Mouse (Mus musculus) cerebellum, postnatal 14 days (tissue): ENCODE data around the gene Zic4.

Experiments used
- DNase-seq, 2 experiments: peaks; one replicate each; pipeline ENCODE4 v3.0.0; 2021; ENCODE audit warnings: mixed read lengths in 2 of 2

Gene Zic4

DNA sequence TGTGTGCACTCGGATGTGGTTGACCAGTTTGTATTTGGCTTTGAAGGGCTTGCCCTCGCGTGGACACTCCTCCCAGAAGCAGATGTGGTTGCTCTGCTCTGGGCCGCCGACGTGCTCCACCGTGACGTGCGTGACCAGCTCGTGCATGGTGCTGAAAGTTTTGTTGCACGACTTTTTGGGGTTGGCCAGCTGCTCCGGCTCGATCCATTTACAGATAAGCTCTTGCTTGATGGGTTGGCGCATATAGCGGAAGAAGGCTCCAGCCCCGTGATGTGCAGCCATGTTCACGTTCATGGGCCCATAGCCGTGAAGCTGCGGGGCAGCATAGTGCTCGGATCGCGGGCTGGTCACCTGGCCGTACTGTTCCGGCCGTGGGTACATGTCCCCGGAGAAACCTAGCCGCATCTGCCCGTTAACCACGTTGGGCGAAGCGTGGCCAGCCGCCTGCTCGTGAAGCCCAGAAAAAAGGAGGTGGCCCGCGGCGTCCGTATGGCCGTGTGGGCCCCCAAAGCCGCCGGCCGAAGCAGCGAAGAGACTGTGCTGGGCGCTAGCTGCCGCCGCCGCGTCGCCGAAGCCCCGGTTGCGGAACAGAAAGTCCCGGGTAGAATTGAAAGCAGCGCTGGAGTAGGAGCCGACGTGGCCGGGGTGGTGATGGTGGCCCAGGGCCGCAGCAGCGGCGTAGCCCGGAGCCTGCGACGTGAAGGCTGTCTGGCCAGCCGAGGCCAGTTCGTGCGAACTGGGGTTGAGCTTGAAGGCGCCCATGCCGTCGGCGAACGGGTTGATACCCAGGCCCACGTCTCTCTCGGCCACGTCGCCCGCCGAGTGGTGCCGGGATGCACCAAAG is 2.1 kb downstream of the Zic4 start:
- peak; percentile 75 to 80 for DNase-seq

DNA sequence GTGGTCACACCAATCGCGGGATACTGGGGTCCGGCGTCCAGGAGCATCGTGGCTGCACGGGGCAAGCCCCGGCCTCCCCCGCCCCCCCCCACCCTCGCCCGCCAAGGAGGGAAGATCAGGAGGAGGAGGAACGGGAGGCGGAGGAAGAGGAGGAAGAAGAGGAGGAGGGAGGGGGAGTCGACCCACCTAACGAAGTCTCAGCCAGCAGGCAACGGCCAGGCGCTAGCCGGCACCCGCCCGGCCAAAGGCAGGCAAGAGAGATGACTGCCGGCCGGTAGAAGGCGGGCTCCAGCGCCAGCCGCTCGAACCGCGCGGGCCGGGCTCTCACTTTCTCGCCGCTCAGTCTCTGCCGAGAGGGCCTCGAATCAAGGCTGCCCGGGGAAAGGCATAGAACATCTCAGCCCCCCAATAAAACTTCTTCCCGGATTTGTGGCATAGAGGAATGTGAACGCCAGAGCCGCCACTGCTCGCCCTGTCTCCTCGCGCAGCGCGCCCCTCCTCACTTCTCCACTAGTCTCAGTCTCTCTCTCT is 2.8 kb downstream of the Zic4 start:
- peak; percentile 75 to 78 for DNase-seq

DNA sequence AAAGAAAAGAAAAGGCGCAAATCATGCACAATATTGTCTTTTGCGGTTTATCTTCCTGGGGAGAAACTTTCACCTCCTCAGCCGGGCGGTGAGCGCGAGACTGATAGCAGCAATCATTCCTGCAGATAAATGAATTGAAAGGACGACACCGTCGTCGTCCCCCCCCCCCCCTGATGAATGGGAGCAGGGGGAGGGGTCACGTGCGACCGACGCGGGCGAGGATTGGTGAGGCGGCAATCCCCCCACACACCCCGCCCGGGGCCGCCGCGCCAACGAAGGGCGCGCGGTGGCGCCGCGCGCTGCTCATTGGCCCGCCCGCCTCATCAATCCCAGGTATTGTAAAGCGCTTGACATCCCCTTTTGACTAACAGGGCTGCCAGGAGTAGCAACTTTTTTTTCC is 3.5 kb downstream of the Zic4 start, which contains the start of gene Zic1:
Zic1 (minus strand) TSS at position 147 of the 400 bp plus-strand sequence.
- DNase-seq: peak; percentile 94 to 95

DNA sequence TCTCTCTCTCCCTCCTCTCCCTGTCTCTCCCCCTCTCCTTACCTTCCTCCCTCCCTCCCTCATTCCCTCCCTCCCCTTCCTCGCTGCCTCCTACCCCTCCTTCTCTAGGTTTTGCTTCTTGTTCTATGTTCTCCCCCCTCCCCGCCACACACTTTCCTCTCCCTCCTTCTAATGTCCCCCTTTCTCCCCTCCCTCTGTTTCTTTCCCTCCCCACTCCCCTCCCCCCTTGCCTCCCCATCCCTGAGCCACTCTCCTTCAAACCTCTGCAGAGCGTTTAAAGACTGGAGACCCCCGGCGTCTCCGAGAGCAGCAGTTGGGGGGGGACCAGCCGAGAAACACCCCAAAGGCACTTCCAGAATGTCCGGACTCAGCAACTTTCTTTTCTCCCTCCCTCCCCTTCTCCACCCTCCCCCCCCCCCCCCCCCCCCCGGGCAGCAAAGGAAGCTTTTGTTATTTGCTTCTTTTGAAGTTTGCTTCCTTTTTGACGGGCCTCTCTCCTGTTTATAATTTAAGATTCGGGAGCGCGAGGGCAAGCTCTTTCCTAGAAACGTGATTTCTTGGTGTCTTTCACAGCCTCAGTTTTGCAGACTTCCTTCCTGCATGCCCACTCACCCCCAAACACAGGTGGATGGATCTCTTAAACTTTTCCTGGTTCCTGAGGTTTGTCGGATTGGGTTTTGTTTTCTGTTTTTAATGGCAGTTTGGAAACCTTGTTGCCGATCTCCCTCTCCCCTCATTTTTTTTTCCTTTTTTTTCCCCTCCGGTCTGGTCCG is 4.2 kb downstream of the Zic4 start:
- peak; percentile 69 to 75 for DNase-seq

DNA sequence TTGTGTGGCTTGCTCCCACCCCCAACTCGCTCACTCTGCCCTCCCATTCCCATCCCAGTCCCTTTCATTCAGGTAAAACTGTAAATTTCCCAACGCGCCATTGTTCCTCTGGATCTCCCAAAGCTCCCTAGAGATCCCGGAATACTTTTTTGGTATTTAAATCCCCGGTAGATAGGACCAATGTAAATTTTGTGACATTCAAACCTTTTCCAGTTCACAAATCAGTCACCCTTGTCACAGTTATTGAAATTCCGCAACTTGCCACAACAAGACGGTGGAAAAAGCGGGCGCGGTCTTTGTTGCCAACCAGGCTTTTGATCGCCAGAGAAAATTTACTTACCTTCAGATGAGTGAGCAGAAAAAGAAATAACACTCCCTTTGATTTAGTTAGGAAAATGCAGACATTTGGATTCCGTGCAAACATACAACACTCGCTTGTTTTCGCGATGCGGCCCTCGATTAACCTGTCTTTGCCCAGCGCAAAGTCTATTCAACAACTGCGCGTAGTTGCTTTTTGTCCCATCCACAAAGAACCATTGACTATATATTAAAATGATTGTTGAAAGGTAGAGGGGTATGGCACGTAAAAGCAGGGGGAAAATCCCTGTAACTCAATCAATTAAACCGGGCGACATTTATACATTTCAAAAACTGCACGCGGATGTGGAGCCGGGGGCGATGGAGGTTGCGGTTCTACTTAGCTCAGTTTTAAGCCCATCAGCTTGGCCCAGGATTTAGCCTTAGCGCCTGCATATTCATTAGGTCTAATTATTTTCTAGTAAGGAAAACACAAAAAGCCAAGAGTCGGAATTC is 5.0 kb downstream of the Zic4 start:
- peak; percentile 59 to 66 for DNase-seq

DNA sequence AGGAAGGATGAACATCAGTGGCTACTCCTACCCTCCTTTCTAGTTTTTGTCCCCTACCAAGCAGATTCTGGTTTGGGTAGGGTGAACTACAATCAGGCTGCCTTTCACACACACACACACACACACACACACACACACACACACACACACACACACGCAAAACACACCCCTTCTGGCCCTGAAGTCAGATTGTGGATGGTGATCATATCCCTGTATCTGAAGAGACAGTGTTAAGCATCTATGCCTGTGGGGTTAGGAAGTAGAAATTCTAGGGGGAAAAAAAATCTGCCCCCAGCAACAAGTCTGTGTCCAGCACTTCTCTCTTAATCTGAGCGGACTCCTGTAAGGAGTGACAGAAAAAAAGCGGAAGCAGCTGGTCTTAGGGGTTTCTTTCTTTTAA is 5.9 kb downstream of the Zic4 start:
- DNase-seq: peak; percentile 76 to 77

DNA sequence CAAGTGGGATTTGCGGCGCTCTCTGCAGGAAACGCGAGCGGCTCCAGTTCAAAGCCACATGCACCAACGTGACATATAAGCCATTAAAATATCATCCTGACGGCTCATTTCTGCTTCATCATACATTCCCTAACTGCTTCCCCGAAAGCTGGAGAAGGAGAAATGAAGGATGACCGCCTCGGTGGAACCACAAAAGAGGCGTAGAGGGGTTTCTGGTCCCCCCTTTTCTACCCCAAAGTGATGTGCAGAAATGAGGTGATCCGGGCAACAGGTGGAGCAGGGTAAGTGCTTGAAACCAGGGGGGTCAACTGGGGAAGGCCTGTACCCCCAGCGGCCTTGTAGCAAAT is 6.7 kb downstream of the Zic4 start:
- DNase-seq: no peak

DNA sequence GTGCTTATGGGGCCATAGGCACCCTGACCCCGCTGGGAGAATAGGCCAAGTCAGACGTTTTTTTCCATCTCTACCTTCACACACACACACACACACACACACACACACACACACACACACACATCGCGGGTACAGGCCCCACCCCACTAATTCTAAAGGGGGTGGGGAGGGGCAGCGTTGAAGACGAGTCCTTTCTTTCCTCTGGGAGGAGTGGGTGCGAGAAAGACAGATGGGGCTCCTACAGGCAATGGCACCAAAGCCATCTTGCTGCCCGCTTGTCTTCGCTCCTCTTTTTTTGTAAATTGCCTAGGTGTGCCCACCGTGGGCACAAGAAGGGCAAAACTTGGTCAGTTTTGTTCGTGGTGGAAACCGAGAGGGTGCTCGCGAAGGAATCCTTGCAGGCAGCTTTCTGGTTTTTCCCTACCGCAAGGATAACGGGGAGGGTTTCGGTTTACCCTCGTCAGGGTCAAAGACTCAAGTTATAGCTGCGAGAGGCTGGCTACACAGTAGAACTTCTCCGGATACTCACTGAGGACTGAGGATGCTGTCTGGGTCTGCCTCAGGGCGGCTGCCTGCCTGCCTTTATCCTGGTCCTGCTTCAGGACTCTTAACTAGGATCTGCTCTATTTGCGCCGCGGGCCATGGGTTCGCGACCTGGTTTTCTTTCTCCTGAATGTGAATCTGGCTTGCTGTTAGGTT is 7.2 kb downstream of the Zic4 start:
- DNase-seq: peak; percentile 73 to 75

DNA sequence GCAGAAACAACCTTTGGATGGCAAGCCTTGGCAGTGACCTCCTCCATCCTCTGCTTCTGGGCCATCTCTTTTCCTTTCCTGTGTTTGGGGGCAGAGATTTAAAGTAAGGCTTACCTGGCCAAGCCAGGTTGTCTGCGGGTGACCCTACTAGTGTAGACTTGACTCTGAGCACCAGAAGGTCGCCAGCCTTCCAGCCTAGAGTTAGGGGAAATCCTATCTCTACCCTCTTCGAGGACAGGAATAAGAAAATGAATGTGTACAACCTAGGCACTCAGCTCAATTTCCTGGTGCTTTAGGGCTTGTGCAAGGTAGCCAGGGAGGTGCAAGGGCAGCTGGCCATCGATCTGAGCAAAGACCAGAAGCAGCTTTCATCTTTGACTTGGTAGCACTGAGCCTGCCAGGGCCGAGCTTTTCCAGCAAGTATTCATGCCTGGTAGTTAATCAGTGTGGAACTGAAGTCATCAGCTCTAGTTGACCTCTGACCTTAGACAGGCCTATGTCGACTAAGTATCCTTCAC is 8.0 kb downstream of the Zic4 start:
- DNase-seq: peak; percentile 62 to 73

DNA sequence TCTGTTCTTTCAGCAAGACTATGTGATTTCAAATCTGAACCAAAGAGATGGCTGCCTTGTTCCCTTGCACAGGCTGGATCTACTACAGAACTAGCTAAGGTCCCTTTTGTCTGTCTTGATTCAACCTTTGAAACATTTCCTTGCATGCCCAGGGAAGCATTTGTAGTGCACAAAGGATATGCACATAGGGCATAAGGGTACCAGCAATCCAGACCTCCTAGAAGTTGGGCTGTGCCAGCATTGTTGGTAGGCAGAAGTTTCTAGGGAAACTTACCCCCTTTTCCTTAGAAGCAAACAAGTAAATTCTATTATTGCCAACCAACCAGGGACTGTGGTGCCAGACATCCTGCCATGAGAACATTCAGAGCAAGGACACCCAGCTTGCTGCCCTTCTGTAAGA is 8.8 kb downstream of the Zic4 start:
- peak; percentile 36 to 62 for DNase-seq

DNA sequence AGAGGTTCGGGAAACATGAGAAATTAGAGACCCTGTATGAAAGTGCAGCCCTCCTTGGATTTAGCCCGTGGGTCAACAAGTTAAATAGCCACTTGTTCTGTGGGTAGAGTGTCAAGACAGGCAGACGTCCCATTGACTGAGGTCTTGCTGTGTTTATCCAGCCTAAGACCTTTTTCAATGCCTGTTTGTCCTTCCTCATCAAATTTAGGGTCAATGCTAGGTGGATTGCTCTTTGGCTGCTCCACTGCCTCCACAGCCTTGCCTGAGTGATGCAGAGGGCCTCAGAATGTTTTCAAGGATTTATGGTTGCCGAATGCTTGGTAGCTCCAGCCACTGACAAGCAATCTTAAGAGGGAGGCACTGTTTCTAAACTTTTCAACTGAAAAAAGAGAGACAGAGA is 9.4 kb downstream of the Zic4 start:
- peak; percentile 15 to 54 for DNase-seq

DNA sequence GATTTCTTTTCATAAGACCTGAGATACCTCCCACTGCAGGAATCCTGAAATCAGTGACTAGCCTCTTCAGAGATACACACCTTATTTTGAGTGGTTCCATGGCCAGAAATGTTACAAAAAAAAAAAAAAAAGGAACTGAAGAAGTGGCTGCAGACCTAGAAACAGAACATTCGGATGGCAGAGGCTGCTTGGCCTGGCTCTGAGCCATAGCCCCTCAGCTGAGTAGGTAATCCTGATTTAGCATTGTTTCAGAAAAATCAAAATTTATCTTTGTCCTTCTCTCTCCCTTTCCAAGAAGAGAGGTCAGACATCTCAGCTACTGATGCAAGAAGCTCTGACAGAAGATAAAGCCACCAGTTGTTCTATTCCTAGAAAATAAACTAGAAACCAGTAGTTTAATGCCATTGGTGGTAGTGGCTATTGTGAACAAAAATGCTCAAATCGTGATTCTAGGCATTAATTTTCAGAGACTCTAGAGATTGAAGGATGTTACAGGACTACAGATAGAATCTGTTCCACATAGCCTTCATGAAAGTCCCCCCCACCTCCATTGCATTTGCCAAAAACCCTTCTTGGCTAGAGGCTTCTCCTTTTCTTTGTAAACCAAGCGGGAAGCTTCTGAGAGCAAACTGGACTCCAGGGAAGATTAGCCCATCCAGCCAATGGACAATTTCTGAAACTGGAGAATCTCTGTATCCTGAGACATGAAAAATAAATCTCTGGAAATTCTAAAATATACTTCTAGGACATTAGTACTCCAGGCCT is 11.8 kb downstream of the Zic4 start:
- DNase-seq: peak; percentile 73 to 74

DNA sequence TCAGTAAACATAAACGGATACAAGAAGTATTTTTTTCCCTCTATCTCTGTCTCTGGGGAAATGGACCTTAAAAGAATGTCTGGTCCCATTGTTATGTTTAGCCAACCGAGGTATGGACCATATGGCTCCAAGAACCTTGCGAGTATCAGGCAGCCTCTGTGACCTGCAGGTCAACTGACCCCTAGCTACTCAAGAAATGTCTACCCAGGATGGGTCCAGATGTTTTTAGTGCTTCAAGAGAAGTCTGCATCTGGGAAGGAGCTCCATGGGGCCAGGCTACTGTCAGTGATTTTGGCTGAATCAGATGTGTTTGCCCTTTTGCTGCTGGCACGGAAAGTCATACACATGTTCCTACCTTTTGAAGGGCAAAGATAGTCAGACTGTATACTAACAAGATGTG is 12.5 kb downstream of the Zic4 start:
- DNase-seq: peak; percentile 11 to 48

DNA sequence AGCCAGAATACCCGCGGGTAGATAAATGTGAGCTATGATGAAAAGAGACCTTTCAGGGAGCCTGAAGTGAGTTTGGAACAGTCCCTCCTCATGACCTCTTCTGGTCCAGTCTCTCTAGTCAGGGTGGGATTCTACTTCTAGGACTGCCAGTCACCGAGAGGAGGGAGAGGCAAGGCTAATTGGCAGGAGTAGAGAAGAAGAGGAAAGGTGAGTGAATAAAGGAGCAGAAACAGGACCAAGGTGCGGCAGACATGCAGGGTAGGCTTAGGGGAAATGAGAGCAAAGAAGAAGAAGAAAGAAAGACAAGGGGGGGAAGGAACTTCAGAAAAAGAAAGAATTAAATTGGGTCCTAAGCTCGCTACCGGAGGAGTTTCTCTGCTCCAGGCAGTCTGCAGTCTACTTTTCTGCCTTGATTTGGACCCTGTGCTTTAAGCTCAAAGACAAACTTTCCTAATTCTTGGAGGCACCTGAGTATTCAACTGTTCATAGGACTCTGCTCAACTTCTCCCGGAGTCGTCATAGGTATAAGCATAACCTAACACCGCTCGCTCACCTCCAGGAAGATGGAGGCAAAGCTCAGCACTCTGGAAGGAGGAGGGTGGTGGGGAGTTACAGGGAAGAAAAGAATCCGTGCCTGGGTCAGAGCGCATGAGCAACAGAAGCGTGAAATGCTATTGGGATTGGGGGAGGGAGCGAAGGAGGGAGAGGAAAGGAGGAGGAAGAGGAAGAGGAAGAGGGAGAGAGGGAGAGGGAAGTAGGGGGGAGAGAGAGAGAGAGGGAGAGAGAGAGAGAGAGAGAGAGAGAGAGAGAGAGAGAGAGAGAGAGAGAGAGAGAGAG is 15.0 kb downstream of the Zic4 start:
- peak; percentile 17 to 74 for DNase-seq

DNA sequence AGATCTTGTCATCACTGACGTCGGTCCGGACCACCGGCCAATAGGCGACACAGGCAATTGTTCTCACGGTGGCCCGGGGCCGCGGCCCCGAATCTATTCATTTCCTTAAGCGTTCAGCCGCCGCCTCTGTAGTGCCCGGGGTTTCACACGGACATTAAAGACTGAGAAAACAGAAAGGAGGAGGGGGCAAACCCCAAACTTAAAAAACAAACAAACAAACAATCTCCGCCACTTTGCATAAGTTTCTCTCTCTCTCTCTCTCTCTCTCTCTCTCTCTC is 15.6 kb downstream of the Zic4 start:
- DNase-seq: peak; percentile 89 to 91

DNA sequence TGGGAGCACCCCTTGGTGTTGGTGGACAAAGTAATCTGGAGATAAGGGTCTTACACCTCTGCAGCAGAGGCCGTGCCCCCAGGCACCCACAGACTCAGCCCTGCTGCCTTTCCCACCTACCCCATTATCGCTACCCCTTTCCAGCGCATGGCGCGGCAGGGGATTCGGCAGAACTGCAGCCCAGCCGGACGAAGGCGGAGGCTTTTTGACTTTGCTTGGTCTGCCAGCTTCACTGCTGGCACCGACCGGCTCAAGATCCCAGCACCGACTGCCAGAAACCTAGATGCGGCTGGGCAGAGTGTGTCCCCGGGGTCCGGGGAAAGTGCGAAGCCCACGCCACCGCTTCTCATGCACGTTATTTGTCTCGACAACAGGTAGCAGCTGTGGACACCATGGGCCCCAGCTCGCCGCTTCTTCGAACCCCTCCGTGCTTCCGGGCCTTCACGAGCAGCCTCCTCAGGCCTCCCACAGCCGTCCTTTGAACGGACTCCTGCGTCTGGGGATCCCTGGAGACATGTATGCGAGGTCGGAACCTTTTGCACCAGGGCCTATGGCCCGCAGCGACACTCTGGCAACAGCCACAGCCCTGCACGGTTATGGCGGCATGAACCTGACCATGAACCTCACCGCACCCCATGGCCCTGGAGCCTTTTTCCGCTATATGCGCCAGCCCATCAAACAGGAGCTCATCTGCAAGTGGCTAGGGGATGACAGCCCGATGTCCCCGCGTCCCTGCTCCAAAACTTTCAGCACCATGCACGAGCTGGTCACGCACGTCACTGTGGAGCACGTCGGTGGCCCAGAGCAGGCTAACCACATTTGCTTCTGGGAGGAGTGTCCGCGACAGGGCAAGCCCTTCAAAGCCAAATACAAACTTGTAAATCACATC is 16.4 kb downstream of the Zic4 start:
- DNase-seq: peak; percentile 81 to 86

DNA sequence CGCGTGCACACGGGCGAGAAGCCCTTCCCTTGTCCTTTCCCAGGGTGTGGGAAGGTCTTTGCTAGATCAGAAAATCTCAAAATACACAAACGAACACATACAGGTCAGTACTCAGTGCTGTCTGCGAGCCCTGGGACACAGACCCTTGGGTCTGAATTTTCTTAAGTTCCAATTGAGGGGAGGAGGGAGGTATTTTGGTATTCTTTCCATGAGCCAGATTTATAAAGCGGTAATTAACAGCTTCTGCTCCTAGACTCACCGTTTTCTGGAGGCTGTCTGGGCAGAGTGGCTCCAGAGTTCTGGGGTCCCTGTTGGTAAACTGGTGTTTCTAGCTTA is 17.1 kb downstream of the Zic4 start:
- no peak for DNase-seq

DNA sequence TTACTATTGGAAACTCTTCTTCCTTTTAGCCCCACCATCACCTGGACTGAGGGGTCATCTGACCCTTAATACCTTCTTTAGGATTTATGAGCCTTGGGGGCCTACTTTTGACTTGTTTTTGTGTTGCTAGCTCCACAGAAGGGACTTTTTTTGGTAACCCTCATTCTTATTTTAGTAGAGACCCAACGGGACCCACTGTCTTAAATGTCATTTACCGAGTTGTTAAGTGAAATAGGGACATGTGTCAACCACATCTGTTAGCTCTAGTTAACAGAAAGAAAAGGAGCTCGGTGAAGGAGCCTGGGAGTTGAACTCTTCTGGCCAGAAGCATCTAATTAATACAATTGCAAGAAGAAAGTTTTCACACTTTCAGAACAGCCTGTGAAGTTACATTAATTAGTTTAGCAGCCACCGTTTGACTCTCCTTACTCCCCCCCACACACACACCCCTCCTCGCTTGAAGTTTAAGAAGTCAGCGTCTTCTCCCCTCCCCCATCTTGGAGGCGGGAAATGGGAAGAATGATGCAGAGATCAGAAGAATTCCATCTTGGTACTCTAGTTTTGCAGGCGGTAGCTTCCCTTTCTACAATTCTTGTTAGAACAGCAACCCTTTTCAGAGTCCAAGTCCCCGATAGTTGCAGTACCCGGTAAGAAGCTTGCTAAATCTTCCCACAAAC is 17.7 kb downstream of the Zic4 start:
- peak; percentile 61 to 67 for DNase-seq

DNA sequence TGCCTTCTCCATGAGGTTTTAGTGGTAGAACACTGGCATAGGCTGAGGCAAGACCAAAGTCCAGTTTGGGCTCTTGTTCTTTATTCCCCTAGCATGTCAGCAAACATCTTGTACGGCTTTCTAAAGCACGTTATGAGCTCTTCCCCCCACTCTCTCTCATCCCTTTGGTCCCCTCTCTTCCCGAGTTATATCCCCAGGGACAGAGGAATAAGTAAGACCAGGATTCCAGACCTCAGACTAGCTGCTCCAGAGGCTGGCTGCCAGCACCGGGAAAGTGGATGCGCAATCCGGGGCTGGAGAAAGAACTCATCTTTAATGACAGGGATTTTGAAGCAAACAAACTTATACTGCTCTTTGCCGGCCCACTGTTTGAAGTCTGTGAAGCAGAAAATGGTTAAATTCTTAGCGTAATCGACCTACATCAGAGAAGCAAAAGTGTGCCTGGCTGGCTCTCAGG is 18.3 kb downstream of the Zic4 start:
- DNase-seq: peak; percentile 74 to 75
